Mouse (Mus musculus) erythroblast, adult 5-6 weeks (primary cell): ENCODE measurements around the gene Iqck. TPM values are rescaled to one million over a fixed set of nuclear protein-coding genes. Genes with fewer than 3 reads are reported as not detected.

ENCODE experiments used
- ATAC-seq: replicated peaks from 2 replicates; pipeline ENCODE4 v1.8.0; 2016; ENCODE audit warnings: moderate number of reproducible peaks, mild to moderate bottlenecking, moderate TSS enrichment, inconsistent platforms; ENCODE audit not compliant: poor library complexity, low FRiP score, severe bottlenecking
- total RNA-seq, 2 experiments: library from RNA; stranded (forward) in 1 of 2; stranded (reverse) in 1 of 2; fragments of 150-400 nt in 1 of 2; fragments of 200-764, 138-1000 nt in 1 of 2; gene quantifications; 2 replicates each; pipeline versions ENCODE4 v1.2.3 to v1.2.4; 2015 to 2017; ENCODE audit warnings: low replicate concordance in 2 of 2

The Iqck gene
- total RNA-seq (2015; ENCODE audit: low replicate concordance) = not detected in 2 replicates
- not detected in 2 replicates for total RNA-seq (2017; ENCODE audit: low replicate concordance)

DNA sequence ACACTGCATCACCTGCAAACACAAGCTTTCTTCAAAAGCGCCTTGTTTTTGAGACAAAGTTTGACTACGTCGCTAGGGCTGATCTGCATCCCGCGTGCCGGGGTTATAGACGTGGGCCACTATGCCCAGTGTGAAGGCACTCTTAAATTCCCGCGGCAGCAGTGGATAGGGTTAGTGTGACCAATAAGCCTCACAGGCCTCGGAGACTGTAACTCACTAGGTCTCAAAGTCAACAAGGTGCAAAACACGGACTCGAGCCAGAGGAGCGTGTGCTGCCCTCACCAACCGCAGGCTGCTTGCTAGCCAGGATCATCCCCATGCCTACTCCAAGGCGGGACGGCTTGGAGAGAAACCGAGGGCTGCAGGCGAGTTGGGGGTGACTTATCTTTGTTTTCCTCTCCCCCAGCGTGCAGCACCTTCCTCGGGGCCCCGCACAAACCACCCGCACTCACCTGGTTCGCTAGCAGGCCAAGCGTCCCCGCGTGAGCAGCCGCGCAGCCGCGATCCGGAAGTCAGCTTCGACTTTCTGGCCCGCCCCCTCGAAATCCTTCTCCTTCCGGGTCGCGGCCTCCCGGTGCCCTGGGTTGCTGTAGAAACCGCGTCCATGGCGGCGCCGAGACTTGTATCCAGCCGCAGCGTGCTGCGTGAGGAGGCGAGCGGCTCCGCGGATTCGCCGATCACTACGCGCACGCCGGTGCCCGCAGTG, at the start of gene Iqck:
TSS of gene Iqck (plus strand) at position 582 of the 706 bp plus-strand sequence.
- peak; percentile 94 for ATAC-seq

DNA sequence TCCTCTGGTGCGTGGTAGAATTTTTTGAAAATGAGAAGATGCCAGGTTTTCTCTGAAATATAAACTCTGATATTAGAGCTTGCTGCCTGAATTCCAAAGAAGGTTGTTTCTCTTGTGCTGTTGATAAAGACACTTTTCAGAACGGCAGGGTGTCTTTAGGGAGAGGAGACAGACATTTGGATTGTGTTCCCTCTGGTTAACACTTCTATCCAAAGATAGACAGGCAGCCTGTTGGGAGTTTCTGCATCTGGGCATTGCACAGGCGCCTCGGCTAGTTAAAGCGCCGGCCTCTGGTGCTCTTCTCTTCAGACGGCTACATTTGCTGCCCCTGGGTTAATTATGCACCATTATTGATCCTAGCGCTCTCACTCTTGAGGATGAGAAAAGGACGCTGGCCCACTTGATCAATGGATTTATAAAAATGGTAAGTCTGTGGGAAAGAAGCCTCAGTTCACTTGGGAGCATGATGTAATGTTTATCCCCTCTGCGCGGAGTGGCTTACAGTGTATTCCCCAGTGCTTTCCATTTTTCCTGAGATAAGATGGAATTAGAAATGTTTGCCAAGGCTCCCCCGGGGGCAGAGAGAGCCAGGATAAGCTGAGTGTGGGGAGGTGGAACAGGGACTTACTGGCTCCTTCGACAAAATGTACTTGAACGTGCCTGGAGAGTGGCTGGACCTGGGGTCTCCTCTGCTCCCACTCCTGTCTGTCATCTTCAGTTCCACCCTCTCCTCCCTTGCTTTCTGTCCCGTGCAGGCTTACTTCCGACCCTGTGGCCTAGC, 48.7 kb upstream of the Iqck start:
- no peak for ATAC-seq

DNA sequence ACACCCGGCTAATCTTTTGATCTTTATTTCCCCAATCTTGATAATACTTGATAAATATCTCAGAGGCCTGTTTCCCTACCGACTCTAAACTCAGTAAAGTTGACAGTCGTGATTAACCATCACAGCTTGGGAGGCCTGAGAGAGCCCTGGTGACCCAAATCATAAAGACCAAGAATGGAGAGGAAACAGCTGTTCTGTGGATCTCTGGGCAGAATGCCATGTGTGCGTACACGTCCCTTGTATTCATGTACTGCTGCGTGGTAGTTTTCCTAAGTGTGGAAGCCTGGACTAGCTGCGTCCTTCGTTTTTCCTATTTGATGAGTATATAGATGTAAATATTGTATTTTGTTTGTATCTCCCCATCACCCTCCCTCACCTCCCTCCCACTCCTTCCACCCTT, 47.7 kb upstream of the Iqck start:
- no peak for ATAC-seq

DNA sequence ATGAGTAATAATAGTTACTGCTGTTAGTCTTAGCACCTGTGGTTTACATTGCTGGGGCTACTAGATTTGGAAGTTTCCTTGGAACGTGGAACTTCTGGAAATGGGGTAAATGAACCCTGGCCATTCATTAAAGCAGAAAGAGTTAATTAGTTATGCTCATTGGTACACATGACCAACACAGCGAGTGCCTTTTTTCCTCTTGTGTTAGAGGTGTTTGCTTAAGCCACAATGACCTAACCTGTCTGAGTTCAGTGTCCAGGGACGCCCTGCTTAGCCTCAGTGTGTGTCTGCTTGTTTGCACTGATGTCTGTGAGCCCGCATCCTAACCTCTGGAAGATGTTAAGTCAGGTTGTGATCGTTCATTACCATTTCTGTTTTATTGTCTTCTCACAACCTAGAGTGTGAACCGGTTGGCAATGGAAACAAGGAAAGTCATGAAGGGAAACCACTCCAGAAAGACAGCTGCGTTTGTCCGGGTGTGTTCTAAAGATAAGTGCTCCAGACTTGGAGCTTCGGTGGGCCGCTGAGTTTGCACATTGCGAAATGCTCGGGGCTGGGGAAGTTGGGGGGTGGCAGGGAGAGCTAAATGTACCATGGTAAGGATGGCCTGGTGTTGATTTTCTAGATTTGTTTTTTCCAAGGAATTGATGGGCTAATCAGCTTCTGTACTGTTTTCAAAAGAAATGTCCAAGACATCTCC, 44.0 kb upstream of the Iqck start:
- no peak for ATAC-seq

DNA sequence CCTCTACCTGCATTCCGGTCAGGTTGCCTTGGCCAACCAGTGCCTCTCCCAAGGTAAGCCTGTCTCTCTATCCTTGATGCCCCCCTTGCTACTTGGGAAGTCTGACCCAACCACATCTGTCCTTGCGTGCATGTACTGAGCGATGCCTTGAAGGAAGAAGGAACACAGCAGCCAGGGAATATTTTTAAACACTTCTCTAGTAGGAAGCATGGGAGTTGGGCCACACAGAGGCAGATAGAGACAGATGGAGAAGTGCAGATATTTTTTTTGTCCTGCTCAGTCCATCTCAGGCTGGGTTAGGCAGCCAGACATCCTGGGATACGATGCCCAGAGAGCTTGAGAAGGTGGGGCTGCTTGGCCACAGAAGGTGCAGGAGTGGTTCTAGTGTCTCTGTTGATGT, 42.0 kb upstream of the Iqck start:
- no peak for ATAC-seq

DNA sequence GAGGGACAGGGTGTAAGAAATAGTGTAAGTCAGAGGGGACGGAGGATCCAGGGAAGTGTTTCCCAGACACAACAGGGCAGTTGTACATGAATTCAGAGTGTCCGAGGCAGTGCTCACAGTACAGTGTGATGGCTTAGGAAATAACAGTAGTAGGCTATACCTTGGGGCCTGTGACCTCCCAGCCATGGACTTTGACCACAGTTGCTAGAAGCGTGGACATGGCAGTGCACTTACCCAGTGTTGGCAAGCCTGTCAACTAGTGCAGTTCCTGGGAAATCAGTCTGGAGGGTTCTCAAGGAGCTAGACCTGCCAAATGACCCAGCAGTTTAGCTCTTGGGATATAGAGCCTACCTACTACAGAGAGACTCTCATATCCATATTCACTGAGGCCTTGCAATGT, 39.3 kb upstream of the Iqck start:
- no peak for ATAC-seq

DNA sequence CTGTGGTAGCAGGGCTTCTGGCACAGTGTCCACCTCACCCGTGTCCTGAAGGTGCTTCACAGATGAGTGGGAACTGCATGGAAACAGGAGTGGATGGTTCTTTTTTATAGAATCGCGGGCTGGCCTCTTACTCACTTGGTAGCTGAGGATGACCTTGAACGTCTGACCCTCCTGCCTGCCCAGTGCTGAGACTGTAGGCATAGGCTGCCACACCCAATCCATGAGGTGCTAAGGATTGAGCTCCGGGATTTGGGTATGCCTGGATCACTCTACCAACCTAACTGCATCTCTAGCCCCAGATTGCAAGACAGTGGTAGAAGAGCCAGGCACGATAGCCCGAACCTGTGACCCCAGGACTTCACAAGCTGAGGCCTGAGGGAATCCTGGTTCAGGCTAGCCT, 37.8 kb upstream of the Iqck start:
- ATAC-seq = no peak

DNA sequence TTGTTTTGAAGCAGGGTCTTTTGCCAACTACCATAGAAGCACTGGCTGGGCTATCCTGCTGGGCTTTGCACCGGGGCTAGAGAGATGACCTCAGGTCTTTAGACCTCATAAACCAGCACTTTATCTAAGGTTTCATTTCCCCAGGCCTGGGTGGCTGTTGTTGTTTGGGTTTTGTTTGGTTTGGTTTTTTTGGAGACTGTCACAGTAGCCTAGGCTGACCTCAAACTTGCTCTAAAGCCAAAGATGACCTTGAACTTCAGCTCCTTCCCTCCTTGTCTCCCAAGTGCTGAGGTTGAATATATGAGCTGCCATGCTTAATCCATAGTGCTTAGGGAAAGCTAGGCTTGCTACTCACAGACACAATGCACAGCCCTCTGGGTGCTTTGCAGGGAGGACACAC, 35.9 kb upstream of the Iqck start:
- no peak for ATAC-seq

DNA sequence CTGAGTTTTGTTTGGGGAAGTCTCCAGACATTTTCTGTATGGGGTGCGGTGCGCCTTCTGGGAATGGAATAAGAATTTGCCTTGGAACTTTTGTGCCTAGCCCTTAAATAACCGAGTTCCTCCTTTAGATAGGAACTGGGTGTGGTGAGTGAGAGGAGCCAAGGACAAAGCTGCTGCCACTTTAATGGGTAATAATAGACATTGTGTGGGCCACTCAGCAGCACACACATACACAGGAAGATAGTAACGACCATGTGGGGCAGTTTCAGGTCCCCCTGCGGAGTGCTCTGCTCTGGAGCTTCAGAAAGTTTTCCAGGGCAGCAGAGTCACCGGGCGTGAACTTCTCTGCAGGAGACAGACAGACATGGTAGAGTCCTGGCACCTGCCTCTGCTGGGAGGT, 34.2 kb upstream of the Iqck start:
- no peak for ATAC-seq

DNA sequence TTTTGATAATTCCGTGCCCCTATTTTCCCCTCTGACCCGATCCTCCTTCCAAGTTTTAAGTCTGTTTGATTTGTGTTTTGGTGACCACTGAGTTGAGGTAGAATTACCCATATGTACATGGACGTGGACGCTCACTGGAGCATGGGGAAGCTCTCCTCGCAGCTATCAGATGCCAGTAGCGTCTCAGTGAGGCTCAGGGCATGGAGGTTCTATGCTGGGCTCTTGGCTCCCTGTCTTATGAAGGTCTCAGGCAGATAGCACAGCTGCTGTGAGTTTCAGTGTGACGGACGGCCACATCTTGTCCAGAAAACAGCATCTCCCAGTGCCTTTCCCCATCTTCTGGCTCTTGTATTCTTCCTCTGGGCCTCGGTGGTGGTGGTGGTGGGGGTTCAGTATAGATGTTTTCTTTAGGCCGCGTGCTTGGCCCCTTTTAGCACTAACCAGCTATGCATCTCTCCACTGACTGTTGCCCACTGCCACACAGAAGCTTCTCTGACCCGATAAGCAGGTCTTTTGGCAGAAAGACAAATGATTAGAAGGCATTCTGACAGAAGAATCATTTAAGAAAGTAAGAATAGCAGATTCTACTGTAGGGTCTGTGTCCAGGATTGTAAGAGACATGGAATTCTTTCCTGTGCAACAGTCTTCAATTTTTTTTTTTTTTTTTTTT, 33.5 kb upstream of the Iqck start:
- no peak for ATAC-seq

DNA sequence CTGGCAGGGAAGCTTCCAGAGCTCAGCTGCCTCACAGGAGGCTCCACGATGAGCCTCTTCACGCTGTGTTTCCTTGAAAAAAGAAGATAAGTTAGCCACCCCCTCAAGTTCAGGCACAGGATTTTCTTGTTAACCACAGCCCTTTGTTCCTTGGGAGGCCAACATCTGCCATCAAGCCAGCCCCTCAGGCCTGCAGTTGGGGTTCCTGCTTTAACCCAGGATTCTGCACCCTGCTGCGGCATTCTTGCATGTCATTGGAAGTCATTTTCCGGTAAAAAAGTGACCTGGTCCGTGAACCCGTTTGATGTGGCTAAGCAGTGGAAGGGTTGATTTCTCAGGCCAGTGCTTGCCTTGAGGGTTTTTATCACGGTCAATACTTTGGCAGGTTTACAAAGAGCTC, 31.1 kb upstream of the Iqck start:
- ATAC-seq = no peak

DNA sequence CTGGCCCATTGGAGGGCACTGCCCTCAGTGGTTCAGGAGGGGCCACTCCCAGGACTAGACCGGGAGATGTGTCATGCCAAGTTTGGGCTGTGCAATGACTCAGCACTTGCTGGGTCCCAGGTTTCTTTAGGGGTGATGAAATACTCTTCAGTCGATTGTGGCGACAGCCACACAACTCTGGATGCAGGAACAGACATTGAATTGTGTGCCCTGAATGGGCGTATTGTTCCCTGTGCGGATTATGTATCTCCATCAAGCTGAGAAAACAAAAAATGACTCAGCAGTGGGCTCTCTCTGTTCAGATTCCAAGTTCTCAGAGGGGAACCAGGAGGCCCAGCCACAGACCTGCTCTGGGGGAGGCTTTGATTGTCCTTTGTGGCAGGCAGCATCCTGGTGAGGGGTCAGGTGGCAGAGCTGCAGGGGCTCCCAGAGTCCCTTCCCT, 27.6 kb upstream of the Iqck start:
- peak; percentile 68 for ATAC-seq

DNA sequence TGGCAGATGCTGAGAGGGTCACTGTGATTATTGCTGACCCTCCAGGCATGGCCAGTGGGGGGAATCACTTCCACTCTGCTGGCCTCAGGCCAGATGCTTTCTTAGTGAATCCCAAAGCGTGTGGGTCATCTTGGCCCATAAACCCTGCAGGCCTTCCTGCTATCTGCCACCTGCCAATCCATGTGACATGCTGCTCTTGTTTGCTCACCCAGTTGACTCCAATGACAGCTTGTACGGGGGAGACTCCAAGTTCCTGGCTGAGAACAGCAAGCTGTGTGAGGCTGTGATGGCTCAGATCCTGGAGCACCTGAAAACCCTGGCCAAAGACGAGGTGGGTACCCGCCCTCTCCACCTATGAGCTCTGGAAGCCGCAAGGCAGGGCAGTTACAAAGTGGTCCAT, 17.7 kb upstream of the Iqck start:
- no peak for ATAC-seq

DNA sequence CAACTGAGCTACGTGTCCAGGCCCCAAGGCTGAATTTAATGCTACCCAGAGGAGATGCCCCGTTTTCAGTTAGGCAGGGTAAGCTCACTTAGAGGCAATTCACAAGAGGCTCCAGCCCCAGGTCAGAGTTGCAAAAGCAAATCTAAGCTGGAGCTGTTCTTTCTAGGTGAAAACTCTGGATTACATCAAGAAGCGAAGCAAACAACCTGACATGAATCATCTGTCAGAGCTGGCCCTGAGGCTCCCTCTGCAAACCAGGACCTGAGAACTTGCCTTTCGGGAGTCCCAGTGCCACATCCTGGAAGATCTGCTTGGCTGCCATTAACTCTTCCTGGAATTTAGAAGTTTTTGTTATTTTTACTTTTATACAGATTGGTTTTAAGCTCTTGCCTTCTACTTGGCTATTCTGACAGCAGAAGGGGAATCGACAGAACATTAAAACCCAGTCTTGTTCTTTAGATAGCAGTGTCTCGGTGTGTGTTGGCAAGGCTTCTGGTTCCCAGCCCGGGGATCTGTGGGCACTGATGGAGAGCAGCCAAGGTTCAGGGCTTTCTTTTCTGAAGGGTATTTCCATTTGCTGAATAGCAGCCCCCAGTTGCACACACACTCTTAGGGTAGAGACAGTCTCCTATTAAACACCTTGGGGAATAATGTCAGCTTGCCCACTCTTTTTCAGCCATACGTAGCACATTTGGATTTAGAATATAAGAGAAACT, 14.4 kb upstream of the Iqck start:
- no peak for ATAC-seq

DNA sequence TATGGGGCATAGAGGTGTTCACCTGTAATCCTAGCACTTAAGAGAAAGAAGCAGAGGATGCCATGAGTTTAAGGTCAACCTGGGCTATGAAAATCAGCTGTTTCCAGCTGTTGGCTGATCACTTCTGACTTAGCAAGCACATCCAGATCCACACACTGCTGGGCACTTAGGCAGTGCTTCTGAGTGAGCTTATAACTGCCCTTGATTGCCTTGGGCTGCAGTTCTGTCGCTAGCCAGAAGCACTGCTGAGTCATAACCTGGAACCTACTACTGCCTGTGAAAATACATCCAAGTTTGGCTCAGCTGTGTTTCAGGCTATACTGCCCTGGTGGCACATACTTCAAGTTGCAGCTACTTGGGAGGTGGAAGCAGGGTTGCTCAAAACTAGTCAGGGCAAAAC, 13.8 kb upstream of the Iqck start:
- ATAC-seq = no peak

DNA sequence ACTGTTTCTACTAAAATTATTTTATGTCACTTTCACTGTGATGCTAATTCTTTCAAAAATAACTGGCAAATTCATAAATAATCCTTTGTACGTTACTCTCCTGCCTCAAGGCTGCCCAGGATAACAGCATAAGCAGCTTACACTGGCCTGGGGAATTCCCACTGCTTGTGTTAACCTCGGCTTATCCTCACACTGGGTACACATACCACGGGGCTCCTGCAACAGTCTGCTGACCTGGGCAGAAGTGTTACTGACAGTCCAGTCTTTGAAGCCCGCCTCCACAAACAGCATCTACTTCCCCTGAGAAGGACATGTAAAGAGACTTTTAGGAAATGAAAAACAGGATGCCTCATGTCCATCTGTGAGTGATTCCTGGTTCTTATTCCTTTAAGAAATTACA, 12.6 kb upstream of the Iqck start:
- ATAC-seq = no peak

DNA sequence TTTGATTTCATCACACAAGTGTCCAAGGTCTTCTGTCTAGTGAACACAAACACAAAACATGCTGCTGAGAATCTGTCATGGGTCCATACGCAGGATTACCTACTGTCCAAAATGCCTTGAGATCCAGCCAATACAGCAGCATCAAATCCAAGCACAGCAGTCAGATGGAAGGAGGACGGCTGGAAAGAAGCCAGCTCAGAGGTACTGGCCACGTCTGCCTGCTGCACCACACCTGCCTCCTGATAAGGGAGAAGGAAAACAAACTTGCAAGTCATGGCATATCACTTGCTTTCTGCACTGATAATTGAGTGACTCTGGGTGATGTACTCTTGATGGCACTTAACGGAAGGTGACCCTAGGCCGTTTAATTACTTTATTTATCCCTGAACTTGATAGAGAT, 10.4 kb upstream of the Iqck start:
- ATAC-seq = no peak

DNA sequence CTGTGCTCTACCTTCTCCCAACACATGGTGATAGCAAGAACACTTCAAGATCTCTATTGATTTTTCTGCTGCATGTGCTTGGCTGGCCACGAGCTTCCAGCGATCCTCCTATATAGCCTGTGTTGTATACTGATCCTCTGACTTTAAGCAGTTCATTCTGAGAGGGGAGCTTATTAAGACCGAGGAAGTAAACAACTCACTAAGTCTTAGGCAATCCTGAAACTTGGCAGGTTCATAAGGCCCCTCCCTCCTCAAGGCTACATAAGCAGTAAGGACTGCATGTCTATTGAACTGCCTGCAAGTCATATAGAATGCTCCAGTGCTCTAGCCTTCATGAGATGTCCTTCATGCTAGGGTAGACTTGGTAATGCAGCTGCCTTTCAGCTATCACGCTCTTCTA, 9.2 kb upstream of the Iqck start:
- ATAC-seq = no peak

DNA sequence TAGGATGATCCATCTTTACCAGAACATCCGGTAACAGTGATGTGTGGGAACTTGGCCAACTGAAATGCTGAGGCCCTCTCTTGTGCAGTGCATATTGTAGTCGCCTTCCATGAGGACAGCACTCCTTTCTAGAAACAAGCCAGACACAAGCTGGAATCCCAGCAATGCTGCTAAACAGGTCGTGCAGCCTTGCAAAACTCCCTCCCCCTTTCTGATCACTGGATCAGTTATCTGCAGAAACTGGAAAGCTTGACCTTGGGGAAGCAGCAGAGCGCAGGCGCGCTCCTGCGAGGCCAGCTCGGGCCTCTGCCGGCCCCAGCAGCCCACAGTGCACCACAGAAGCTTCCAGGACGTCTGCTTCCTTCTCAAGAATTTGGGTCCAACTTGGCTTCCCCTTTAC, 6.8 kb upstream of the Iqck start:
- ATAC-seq = no peak
